Mouse (Mus musculus) spleen, adult 2 months (tissue): ENCODE results near the gene Bag1. TPM values are rescaled to one million over a fixed set of nuclear protein-coding genes. Genes with fewer than 3 reads are reported as not detected.

Experiments
- DNase-seq, 2 experiments: peaks; one replicate each; pipeline versions ENCODE4 v3.0.0 to v3.0.0-alpha.2; 2012 to 2021; ENCODE audit warnings: low spot score in 2 of 2, low read depth in 1 of 2
- H3K27ac ChIP-seq: fragments of 200-500 bp; 2 replicates; pipeline ENCODE4 v1.5.1; 2012; ENCODE audit warnings: low read length, inconsistent platforms; ENCODE audit not compliant: insufficient read depth
- H3K27me3 ChIP-seq: fragments of 200-500 bp; 2 replicates; pipeline ENCODE4 v1.6.1; 2012; ENCODE audit warnings: mild to moderate bottlenecking, moderate library complexity, low read length, inconsistent platforms; ENCODE audit not compliant: control insufficient read depth, insufficient read depth
- H3K36me3 ChIP-seq: fragments of 200-500 bp; 2 replicates; pipeline ENCODE4 v1.6.1; 2012; ENCODE audit warnings: mild to moderate bottlenecking, low read length, inconsistent platforms; ENCODE audit not compliant: control insufficient read depth, insufficient read depth
- H3K4me1 ChIP-seq: fragments of 200-500 bp; 2 replicates; pipeline ENCODE4 v1.6.1; 2011; ENCODE audit warnings: inconsistent platforms; ENCODE audit not compliant: control insufficient read depth, insufficient read depth, insufficient read length
- H3K4me3 ChIP-seq: fragments of 200-500 bp; 2 replicates; pipeline ENCODE4 v1.5.1; 2011; ENCODE audit warnings: mild to moderate bottlenecking, inconsistent platforms; ENCODE audit not compliant: insufficient read depth, insufficient read length; ENCODE audit errors: extremely low read depth
- CTCF ChIP-seq: fragments of 200-500 bp; IDR thresholded peaks from 2 replicates; pipeline ENCODE4 v1.5.1; 2011; ENCODE audit warnings: mild to moderate bottlenecking, inconsistent platforms; ENCODE audit not compliant: insufficient read depth, insufficient read length, insufficient replicate concordance; ENCODE audit errors: extremely low read depth
- POLR2A ChIP-seq: fragments of 200-500 bp; IDR thresholded peaks from 2 replicates; pipeline ENCODE4 v1.6.1; 2011; ENCODE audit warnings: low read depth, low read length, inconsistent platforms
- WGBS: fragments of 180-500 bp; shearing (Covaris S2); methylation state at CpG from one replicate; pipeline ENCODE4 v1.1.7; 2018; 5-methylcytosine and 5-hydroxymethylcytosine counted together
- polyA plus RNA-seq: library from polyadenylated mRNA; depleted of rRNA; stranded (reverse); fragments of >200 nt; gene quantifications from 2 replicates; pipeline ENCODE4 v1.2.3, GENCODE M21; 2012; rRNA removed

Bag1 gene
- polyA plus RNA-seq, 1 experiment = 43.8 TPM

- TF ChIP-seq CTCF = no peak
- TF ChIP-seq POLR2A = no peak
- 91% methylated on average over 5 of the region's 5 CpGs for WGBS
- Histone ChIP-seq H3K36me3 (no peaks in the 10 kb centered on the region), H3K27me3 (no peaks in the 10 kb centered on the region), H3K27ac (no peak overlapping the region), H3K4me3 (no peak overlapping the region), H3K4me1 (no peaks in the 10 kb centered on the region)
- no peak for DNase-seq
Observed at GRCm38 (mm10) chr4:40891206-40891605, 56.9 kb downstream of the Bag1 start.

DNA sequence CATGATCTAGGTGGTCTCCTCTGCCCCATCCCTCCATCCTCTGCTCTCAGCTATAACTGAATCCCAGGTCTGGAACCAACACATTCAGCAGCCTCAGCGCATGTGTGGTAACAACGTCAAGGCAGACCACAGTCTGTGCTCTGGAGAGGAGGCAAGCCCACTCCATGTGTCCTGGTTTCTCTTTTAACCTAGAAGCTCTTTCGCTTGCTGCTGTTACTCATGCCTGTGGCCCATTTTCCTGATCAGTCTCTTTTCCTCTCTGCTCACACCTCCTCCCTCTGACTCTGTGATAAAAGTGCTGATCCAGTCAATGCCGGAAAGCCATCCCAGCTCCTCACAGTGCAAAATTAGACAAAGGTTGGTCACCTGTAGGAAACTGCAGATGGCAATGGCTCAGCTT, 58.1 kb downstream of the Bag1 start:
- no peak overlapping the region for H3K27ac ChIP-seq
- DNase-seq = no peak
- H3K36me3 ChIP-seq = no peaks in the 10 kb centered on the region
- H3K4me1 ChIP-seq = no peaks in the 10 kb centered on the region
- WGBS = 81% methylated on average over 4 of the region's 4 CpGs
- TF ChIP-seq POLR2A = no peak
- TF ChIP-seq CTCF = no peak
- H3K4me3 ChIP-seq = no peak overlapping the region
- H3K27me3 ChIP-seq = no peaks in the 10 kb centered on the region

GRCm38 (mm10) chr4:40889252-40889651, 58.8 kb downstream of the Bag1 start:
- no peak overlapping the region for H3K27ac ChIP-seq
- 55% methylated on average over 3 of the region's 3 CpGs for WGBS
- no peaks in the 10 kb centered on the region for H3K4me1 ChIP-seq
- H3K27me3 ChIP-seq = no peaks in the 10 kb centered on the region
- no peak for TF ChIP-seq POLR2A
- no peak for TF ChIP-seq CTCF
- no peak for DNase-seq
- H3K36me3 ChIP-seq = no peaks in the 10 kb centered on the region
- H3K4me3 ChIP-seq = no peak overlapping the region

DNA sequence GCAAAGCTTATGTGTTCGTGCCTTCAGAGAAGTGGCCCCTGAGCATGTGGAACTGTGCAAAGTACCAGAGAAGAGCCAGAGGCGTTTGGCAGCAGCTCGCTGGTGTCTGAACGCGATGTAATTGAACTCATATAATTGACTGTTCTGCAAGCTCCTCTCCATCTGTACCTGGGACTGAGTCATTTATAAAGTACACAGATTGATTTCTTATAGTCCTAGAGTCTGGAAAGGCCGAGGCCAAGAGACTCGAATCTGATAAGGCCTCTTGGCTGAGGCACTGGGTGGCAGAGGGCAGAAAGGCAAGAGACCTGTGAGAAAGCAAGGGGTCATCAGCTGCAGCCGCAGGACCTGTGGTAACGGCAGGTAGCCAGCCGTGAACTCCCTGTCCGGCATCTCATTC, 59.3 kb downstream of the Bag1 start:
- TF ChIP-seq POLR2A (no peak), CTCF (no peak)
- Histone ChIP-seq H3K36me3 (no peaks in the 10 kb centered on the region), H3K27ac (no peak overlapping the region), H3K4me3 (no peak overlapping the region), H3K4me1 (no peaks in the 10 kb centered on the region), H3K27me3 (no peaks in the 10 kb centered on the region)
- 90% methylated on average over 11 of the region's 11 CpGs for WGBS
- DNase-seq = no peak

Other genes starting within 250 kb of the Bag1 start
- 3.8 and 4.4 TPM in 2 replicates for gene Aptx, start 245.1 kb downstream of the Bag1 start, polyA plus RNA-seq
- gene Dnaja1, start 226.1 kb downstream of the Bag1 start, polyA plus RNA-seq = 2.3 and 4.1 TPM in 2 replicates
- gene Smu1, start 190.4 kb downstream of the Bag1 start, polyA plus RNA-seq = 9.2 and 11.8 TPM in 2 replicates
- 24.6 and 37.4 TPM in 2 replicates for gene B4galt1, start 94.3 kb downstream of the Bag1 start, polyA plus RNA-seq
- gene Spink4, start 28.2 kb downstream of the Bag1 start, polyA plus RNA-seq = not detected in 2 replicates
- gene Chmp5, start 113 bp upstream of the Bag1 start, polyA plus RNA-seq = 5.8 and 6.2 TPM in 2 replicates
- 23.4 and 27.5 TPM in 2 replicates for gene Nfx1, start 22.6 kb upstream of the Bag1 start, polyA plus RNA-seq
- gene Aqp7, start 99.8 kb upstream of the Bag1 start, polyA plus RNA-seq = 0.07 and 0.14 TPM in 2 replicates
- gene Aqp3, start 149.9 kb upstream of the Bag1 start, polyA plus RNA-seq = 3.4 and 4.7 TPM in 2 replicates
- gene Nol6, start 176.2 kb upstream of the Bag1 start, polyA plus RNA-seq = 30.4 and 38.3 TPM in 2 replicates
- gene Ube2r2, start 187.4 kb upstream of the Bag1 start, polyA plus RNA-seq = 28.5 and 30.3 TPM in 2 replicates